Mouse (Mus musculus): ENCODE measurements around the gene Car15. TPM values are rescaled to one million over a fixed set of nuclear protein-coding genes. Genes with fewer than 3 reads are reported as not detected.

Car15 gene
- polyA plus RNA-seq, 1 experiment from 2014 or later = 3.4 TPM

DNA sequence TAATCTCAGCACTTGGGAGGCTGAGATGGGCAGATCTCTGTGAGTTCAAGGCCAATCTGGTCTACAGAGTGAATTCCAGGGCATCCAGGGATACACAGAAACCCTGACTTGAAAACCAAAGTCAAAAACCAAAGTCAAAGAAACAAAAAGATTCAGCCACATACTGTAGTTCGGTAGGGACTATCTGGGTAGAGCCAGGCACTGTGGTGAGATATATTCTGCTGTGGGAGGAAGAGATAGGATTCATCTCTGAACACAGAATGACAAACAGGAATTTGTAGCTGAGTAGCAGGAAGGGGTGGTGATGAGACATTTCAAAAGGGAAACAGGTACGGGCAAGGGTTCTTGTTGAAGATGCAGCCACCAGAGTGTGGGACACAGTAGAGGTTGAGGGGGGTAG lies 9.9 kb downstream of the Car15 start:
- 95% methylated on average over 2 of the region's 2 CpGs for WGBS
- Histone ChIP-seq H3K4me3 (replicated peaks; ENCODE audit: low read length) (no peak overlapping the region), H3K27me3 (ENCODE audit: control insufficient read depth, insufficient read depth, low read length) (peaks cover 26% of the 10 kb centered on the region), H3K4me2 (replicated peaks) (no peak overlapping the region), H3K9ac (no peak overlapping the region), H3K27ac (no peak overlapping the region), H3K9me3 (ENCODE audit: control insufficient read depth, low read length) (no peaks in the 10 kb centered on the region), H3K4me1 (replicated peaks; ENCODE audit: control insufficient read depth, insufficient read depth, low read length) (no peaks in the 10 kb centered on the region; the same call in 1 of the 2 replicates), H3K36me3 (replicated peaks; ENCODE audit: control insufficient read depth, insufficient read depth) (no peaks in the 10 kb centered on the region)
- DNase-seq (ENCODE audit: low spot score) (no peak), ATAC-seq (ENCODE audit: low FRiP score) (no peak)

DNA sequence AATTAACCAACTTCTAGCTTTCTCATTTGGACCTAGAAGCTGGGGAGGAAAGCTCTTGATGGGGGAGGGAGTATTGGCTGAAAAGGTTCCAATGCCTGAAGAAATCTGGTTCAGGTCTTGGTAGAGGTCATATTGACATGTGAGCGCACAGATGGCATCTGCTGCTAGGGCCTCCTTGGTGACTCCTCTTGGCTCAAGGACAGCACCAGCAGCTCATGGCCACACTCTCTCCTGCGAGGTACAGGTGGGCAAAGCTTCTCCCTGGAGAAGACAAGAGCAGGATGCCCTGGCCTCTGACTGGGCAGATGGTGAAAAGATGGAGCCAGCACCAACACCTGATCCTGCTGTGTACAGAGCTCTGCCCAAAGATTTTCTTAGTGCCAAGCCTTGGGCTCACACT lies 11.7 kb downstream of the Car15 start:
- WGBS = 76% methylated on average over 2 of the region's 2 CpGs
- Histone ChIP-seq H3K27ac (no peak overlapping the region), H3K4me2 (replicated peaks) (no peak overlapping the region), H3K9ac (no peak overlapping the region), H3K27me3 (ENCODE audit: control insufficient read depth, insufficient read depth, low read length) (peaks cover 19% of the 10 kb centered on the region), H3K9me3 (ENCODE audit: control insufficient read depth, low read length) (no peaks in the 10 kb centered on the region), H3K4me3 (replicated peaks; ENCODE audit: low read length) (no peak overlapping the region), H3K36me3 (replicated peaks; ENCODE audit: control insufficient read depth, insufficient read depth) (no peaks in the 10 kb centered on the region), H3K4me1 (replicated peaks; ENCODE audit: control insufficient read depth, insufficient read depth, low read length) (no peaks in the 10 kb centered on the region)
- no peak for ATAC-seq (ENCODE audit: low FRiP score)
- DNase-seq (ENCODE audit: low spot score) = no peak

DNA sequence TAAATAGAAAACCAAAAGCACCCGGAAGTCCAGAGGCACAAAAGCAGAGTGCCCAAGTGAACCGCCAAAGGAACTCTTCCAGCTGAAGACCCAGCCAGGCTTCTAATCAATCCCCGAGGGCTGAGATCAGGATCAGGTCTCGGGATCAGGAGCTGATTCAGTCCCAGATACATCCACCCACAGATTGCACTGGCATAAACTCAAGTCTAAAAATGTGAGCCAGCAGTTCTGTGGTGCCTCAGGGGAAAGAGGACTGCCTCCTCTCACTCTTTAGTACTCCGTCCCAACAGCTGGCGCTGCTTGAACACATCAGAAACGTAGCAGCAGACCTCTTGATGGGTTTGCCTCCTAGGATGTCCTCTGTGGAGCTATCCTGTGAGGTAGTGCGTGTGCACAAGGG lies 21.6 kb downstream of the Car15 start:
- Histone ChIP-seq H3K4me3 (replicated peaks; ENCODE audit: low read length) (no peak overlapping the region), H3K36me3 (replicated peaks; ENCODE audit: control insufficient read depth, insufficient read depth) (no peaks in the 10 kb centered on the region), H3K4me2 (replicated peaks) (no peak overlapping the region), H3K27ac (no peak overlapping the region), H3K27me3 (ENCODE audit: control insufficient read depth, insufficient read depth, low read length) (peaks cover 33% of the 10 kb centered on the region), H3K9me3 (ENCODE audit: control insufficient read depth, low read length) (no peaks in the 10 kb centered on the region), H3K9ac (peak overlapping the region; percentile 55), H3K4me1 (replicated peaks; ENCODE audit: control insufficient read depth, insufficient read depth, low read length) (no peaks in the 10 kb centered on the region)
- ATAC-seq (ENCODE audit: low FRiP score) (no peak), DNase-seq (ENCODE audit: low spot score) (no peak)
- 78% methylated on average over 8 of the region's 8 CpGs for WGBS

DNA sequence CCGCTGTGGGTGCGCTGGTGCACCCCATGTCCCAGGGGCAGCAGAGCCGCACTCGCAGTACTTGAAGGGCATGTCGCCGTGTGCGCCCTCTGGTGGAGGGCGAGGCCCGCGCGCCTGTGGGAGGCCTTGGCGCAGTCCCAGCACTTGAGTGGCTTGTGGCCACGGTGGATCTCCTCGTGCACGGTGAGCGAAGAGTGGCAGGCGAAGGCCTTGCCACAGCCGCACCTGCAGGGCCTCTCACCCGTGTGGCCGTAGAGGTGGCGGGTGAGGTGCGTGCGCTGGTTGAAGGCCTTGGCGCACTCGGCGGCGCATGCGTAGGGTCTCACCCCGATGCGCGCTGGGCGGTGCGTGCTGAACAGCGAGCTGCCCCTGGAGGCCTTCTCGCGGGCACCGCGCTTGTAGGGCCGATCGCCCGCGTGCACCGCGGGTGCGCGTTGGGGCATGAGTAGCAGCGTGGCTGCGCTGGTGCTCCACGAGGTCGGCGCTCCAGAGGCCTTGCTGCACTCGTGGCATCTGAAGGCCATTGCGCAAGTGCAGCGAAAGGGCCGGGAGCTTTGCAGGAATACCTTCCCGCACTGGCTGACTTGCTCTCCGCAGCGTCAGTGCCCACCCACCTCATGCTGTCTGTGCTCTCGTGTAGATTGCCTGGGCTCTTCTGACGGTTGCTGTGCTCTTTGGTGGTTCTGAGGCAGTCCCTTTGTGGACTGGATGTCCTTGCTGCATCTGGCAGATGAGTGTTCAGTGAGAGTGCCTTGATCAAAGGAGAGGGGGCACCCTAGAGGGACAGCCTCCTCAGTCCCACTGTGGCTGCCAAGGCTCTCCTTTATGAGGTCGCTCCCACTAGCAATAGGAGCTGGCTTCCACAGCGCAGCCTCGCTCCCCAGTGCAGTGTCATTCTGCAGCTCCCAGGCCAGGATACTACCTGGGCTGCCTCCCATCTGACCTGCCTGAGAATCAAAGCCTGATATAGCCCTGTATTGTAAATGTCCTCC lies 22.5 kb downstream of the Car15 start:
- Histone ChIP-seq H3K36me3 (replicated peaks; ENCODE audit: control insufficient read depth, insufficient read depth) (no peaks in the 10 kb centered on the region), H3K4me3 (replicated peaks; ENCODE audit: low read length) (peak overlapping the region; percentile 37), H3K27me3 (ENCODE audit: control insufficient read depth, insufficient read depth, low read length) (peaks cover 33% of the 10 kb centered on the region), H3K9me3 (ENCODE audit: control insufficient read depth, low read length) (no peaks in the 10 kb centered on the region), H3K4me2 (replicated peaks) (peak overlapping the region; percentile 56), H3K4me1 (replicated peaks; ENCODE audit: control insufficient read depth, insufficient read depth, low read length) (no peaks in the 10 kb centered on the region), H3K27ac (peak overlapping the region; percentile 50; the same call in 1 of the 2 replicates), H3K9ac (peak overlapping the region; percentile 55)
- DNase-seq (ENCODE audit: low spot score) (peak; percentile 73), ATAC-seq (ENCODE audit: low FRiP score) (peak; percentile 87)
- under 1% methylated on average over 63 of the region's 63 CpGs for WGBS

DNA sequence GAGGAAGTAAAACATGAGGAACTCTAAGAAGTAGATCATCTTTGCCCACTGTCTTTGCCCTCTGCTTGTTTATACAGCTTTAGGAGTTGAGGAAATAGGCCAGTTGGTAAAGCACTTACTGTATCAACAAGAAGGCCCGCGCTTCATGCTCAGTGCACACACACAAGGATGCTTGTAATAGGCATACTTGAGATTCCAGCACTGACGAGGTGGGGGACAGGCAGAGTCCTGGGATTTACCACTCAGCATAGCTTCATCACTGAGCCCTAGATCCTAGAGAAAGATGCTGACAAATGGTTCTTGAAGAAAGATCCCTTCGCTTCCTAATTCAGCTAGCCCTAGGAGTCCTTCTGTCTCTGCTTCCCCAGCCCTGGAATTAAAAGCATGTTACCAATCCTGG lies 25.0 kb downstream of the Car15 start:
- Histone ChIP-seq H3K27ac (no peak overlapping the region), H3K36me3 (replicated peaks; ENCODE audit: control insufficient read depth, insufficient read depth) (no peaks in the 10 kb centered on the region), H3K9ac (no peak overlapping the region), H3K9me3 (ENCODE audit: control insufficient read depth, low read length) (no peaks in the 10 kb centered on the region), H3K4me1 (replicated peaks; ENCODE audit: control insufficient read depth, insufficient read depth, low read length) (peaks cover 10% of the 10 kb centered on the region), H3K27me3 (ENCODE audit: control insufficient read depth, insufficient read depth, low read length) (peaks cover 30% of the 10 kb centered on the region), H3K4me2 (replicated peaks) (no peak overlapping the region), H3K4me3 (replicated peaks; ENCODE audit: low read length) (no peak overlapping the region)
- DNase-seq (ENCODE audit: low spot score) (no peak), ATAC-seq (ENCODE audit: low FRiP score) (no peak)
- WGBS = 55% methylated on average over 4 of the region's 4 CpGs

DNA sequence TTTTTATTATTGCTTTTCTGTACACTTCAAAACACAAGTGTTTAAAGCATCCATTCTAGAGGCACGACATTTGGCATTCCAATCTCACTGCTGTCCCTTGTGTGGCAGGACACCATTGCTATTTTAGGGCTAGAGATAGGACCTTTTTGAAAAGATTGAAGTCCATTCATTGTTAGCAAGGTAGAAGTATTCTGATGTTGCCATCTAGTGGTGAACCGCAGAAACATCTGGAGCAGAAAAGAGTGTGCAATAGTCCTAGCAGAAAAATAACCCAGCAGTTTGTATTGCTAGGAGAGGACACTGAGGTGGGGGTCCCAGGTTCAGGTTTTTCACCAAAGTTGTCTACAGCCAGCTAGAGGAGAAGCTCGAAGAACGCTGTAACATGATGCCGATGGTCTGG lies 26.0 kb downstream of the Car15 start:
- WGBS = 3% methylated on average over 5 of the region's 5 CpGs
- DNase-seq (ENCODE audit: low spot score) = peak; percentile 74
- H3K36me3 ChIP-seq (replicated peaks; ENCODE audit: control insufficient read depth, insufficient read depth) = no peaks in the 10 kb centered on the region

DNA sequence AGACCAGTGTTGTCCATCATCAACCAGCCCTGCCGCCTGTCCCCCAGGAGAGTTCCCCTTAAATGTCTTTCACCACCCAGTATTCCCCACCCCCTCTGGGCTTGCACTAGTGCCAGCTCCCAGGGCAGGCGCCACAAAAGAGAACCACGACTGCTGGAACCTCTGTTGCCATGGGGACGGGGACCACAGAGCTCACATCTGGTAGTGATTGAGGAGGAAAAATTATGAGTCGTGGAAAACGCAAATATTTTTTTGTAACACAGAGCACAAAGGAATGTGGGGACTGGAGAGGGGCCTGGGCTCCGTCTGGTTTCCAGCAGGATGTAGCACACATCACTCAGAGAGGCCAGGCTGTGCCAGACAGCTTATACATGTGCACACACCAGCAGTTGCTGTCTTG lies 28.5 kb downstream of the Car15 start:
- Histone ChIP-seq H3K36me3 (replicated peaks; ENCODE audit: control insufficient read depth, insufficient read depth) (no peaks in the 10 kb centered on the region), H3K27ac (peak overlapping the region; percentile 56; the same call in 1 of the 2 replicates), H3K27me3 (ENCODE audit: control insufficient read depth, insufficient read depth, low read length) (peaks cover 40% of the 10 kb centered on the region), H3K4me1 (replicated peaks; ENCODE audit: control insufficient read depth, insufficient read depth, low read length) (peaks cover 27% of the 10 kb centered on the region), H3K4me2 (replicated peaks) (no peak overlapping the region), H3K4me3 (replicated peaks; ENCODE audit: low read length) (no peak overlapping the region), H3K9me3 (ENCODE audit: control insufficient read depth, low read length) (no peaks in the 10 kb centered on the region), H3K9ac (0 out of 2 replicates have a peak overlapping the region, but pooled peaks have one; percentile 2)
- DNase-seq (ENCODE audit: low spot score) = no peak
- WGBS = 19% methylated on average over 7 of the region's 7 CpGs
- no peak for ATAC-seq (ENCODE audit: low FRiP score)

More for the DNA sequence above, 26.0 kb downstream of the Car15 start:
- ATAC-seq (ENCODE audit: low FRiP score) = no peak
- Histone ChIP-seq H3K9me3 (ENCODE audit: control insufficient read depth, low read length) (no peaks in the 10 kb centered on the region), H3K4me2 (replicated peaks) (no peak overlapping the region), H3K27me3 (ENCODE audit: control insufficient read depth, insufficient read depth, low read length) (peaks cover 28% of the 10 kb centered on the region), H3K4me1 (replicated peaks; ENCODE audit: control insufficient read depth, insufficient read depth, low read length) (peaks cover 15% of the 10 kb centered on the region), H3K4me3 (replicated peaks; ENCODE audit: low read length) (no peak overlapping the region), H3K27ac (no peak overlapping the region), H3K9ac (no peak overlapping the region)

DNA sequence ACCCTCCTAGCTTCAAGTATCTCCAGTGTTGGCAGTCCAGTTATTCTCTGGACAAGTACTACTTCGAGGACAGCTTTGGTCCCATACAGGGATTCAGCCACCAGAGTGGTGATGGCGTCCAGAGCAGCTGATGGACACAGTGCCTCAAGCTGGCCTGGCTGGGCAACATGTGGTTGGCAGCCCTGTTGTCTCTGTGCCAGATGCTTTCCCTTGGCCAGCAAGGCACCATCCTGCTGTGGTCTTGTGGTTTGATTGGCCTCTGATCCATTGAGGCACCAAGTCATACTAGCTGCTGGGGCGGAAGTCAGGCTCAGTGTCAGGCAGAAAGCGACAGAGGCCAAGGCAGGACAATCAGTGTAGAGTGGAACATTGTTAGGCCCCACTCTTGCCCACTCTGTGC lies 29.0 kb downstream of the Car15 start:
- Histone ChIP-seq H3K27ac (no peak overlapping the region), H3K36me3 (replicated peaks; ENCODE audit: control insufficient read depth, insufficient read depth) (no peaks in the 10 kb centered on the region), H3K27me3 (ENCODE audit: control insufficient read depth, insufficient read depth, low read length) (peaks cover 42% of the 10 kb centered on the region), H3K9me3 (ENCODE audit: control insufficient read depth, low read length) (no peaks in the 10 kb centered on the region), H3K9ac (no peak overlapping the region), H3K4me3 (replicated peaks; ENCODE audit: low read length) (no peak overlapping the region), H3K4me2 (replicated peaks) (no peak overlapping the region), H3K4me1 (replicated peaks; ENCODE audit: control insufficient read depth, insufficient read depth, low read length) (peaks cover 32% of the 10 kb centered on the region)
- DNase-seq (ENCODE audit: low spot score) (no peak), ATAC-seq (ENCODE audit: low FRiP score) (no peak)
- WGBS = 83% methylated on average over 4 of the region's 4 CpGs

DNA sequence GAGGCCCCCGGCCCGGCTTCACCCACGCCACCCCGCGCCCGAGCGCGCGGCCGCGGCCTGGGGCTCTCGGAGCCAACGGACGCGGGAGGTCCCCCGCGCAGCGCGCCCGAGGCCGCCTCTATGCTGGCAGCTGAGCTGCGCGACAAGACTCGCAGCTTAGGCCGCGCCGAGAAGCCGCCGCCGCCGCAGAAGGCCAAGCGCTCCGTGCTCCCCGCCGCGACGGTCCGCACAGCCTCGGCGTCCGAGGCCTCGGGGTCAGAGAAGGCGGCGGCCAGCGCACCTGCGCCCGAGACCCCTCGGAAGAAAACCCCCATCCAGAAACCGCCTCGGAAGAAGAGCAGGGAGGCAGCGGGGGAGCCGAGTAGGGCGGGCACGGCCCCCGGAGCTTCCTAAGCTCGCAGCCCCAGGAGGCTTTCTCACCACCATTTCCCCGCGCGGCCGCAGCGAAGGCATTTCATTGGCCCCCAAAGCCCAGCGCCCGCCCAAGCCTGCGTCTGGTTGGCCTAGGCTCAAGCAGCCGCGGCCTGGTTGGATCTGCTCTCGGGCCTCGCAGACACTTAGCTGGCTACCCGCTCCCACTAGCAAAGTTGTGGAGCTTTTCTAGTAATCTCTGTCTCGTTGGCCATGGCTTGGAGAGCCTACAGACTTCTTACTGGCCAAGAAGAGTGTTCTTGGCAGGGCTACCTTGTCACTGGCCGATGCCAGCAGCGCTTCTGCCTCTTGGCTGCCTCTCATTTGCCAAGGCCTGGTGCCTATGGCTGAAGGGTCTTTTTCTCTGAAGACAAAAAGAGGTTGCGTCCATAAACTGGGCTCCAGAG lies 30.8 kb downstream of the Car15 start:
- Histone ChIP-seq H3K36me3 (replicated peaks; ENCODE audit: control insufficient read depth, insufficient read depth) (no peaks in the 10 kb centered on the region), H3K4me3 (replicated peaks; ENCODE audit: low read length) (peak overlapping the region; percentile 67), H3K27ac (peak overlapping the region; percentile 81), H3K4me1 (replicated peaks; ENCODE audit: control insufficient read depth, insufficient read depth, low read length) (peaks cover 45% of the 10 kb centered on the region), H3K4me2 (replicated peaks) (peak overlapping the region; percentile 98), H3K9ac (peak overlapping the region; percentile 92), H3K27me3 (ENCODE audit: control insufficient read depth, insufficient read depth, low read length) (peaks cover 46% of the 10 kb centered on the region), H3K9me3 (ENCODE audit: control insufficient read depth, low read length) (no peaks in the 10 kb centered on the region)
- 1% methylated on average over 69 of the region's 73 CpGs for WGBS
- DNase-seq (ENCODE audit: low spot score) = peak; percentile 88
- ATAC-seq (ENCODE audit: low FRiP score) = peak; percentile 89

All from hindbrain, embryonic 14.5 days (tissue).